Mouse (Mus musculus) heart, embryonic 16.5 days (tissue): ENCODE data around the gene Ptx4. TPM values are rescaled to one million over a fixed set of nuclear protein-coding genes. Genes with fewer than 3 reads are reported as not detected.
"Not testable (repeated sequence)": the region's sequence is repeated elsewhere in the genome, so short reads cannot be mapped to it uniquely, and the experiment has no call there.

Experiments used
- ATAC-seq: fragments of 200-750 bp; cut with Nextera tagmentation; replicated peaks from 2 replicates; pipeline ENCODE4 v1.8.0; 2017; ENCODE audit warnings: moderate number of reproducible peaks; ENCODE audit not compliant: insufficient read depth, low FRiP score; ENCODE audit errors: extremely low read depth
- H3K27ac ChIP-seq: fragments of 300-500 bp; sonication (generic); 2 replicates; pipeline ENCODE4 v1.5.1; 2014; ENCODE audit warnings: mild to moderate bottlenecking, low read length, control low read depth, moderate library complexity
- H3K27me3 ChIP-seq: fragments of 300-500 bp; sonication (generic); 2 replicates; pipeline ENCODE4 v1.6.1; 2014; ENCODE audit warnings: low read length, mixed read lengths; ENCODE audit not compliant: control insufficient read depth, insufficient read depth
- H3K36me3 ChIP-seq: fragments of 300-500 bp; sonication (generic); 2 replicates; pipeline ENCODE4 v1.6.1; 2014; ENCODE audit not compliant: control insufficient read depth, insufficient read depth
- H3K4me1 ChIP-seq: fragments of 300-500 bp; sonication (generic); 2 replicates; pipeline ENCODE4 v1.6.1; 2014; ENCODE audit warnings: low read length, mixed read lengths; ENCODE audit not compliant: control insufficient read depth, insufficient read depth
- H3K4me2 ChIP-seq: fragments of 300-500 bp; sonication (generic); 2 replicates; pipeline ENCODE4 v1.6.1; 2014; ENCODE audit warnings: low read depth, mild to moderate bottlenecking, control low read depth, low read length
- H3K4me3 ChIP-seq: fragments of 300-500 bp; sonication (generic); 2 replicates; pipeline ENCODE4 v1.5.1; 2014; ENCODE audit warnings: mild to moderate bottlenecking, control low read depth, low read length
- H3K9ac ChIP-seq: fragments of 300-500 bp; sonication (generic); 2 replicates; pipeline ENCODE4 v1.6.1; 2014; ENCODE audit warnings: low read length, control low read depth
- H3K9me3 ChIP-seq: fragments of 300-500 bp; sonication (generic); replicated peaks from 2 replicates; pipeline ENCODE4 v1.6.1; 2016; ENCODE audit warnings: low read length; ENCODE audit not compliant: control insufficient read depth
- WGBS: fragments of 180-500 bp; shearing (Covaris S2); extraction: QIAGEN DNeasy Blood & Tissue Kit; methylation state at CpG from one replicate; pipeline ENCODE4 v1.1.7; 2014; 5-methylcytosine and 5-hydroxymethylcytosine counted together
- polyA plus RNA-seq: library from polyadenylated mRNA; unstranded; fragments of >200 nt; fragmentation: Nextera tagmentation; extraction: Ambion mirVana; gene quantifications from 2 replicates; pipeline ENCODE4 v1.2.1, GENCODE M21; 2015

Gene Ptx4
- polyA plus RNA-seq, 1 experiment from 2014 or later, result 0.20 TPM

- H3K4me1 ChIP-seq, H3K9ac ChIP-seq, H3K9me3 ChIP-seq, H3K27ac ChIP-seq, H3K27me3 ChIP-seq, H3K36me3 ChIP-seq, H3K4me3 ChIP-seq, ATAC-seq, H3K4me2 ChIP-seq: not testable (repeated sequence)
- WGBS, result 67% methylated on average over 3 of the region's 3 CpGs
Observed at GRCm38 (mm10) chr17:25125442-25126060, 5.0 kb downstream of the Ptx4 start.

GRCm38 (mm10) chr17:25127079-25127478 lies 6.5 kb downstream of the Ptx4 start:
- H3K27me3 ChIP-seq, result 0 out of 2 replicates have a peak, but pooled peaks cover 2% of the 10 kb centered on the region
- no peaks in the 10 kb centered on the region for H3K9me3 ChIP-seq
- H3K4me2 ChIP-seq, result peak overlapping the region; percentile 15; the same call in 1 of the 2 replicates
- ATAC-seq, result peak; percentile 52; the same call in 1 of the 2 replicates
- H3K4me1 ChIP-seq, result 0 out of 2 replicates have a peak, but pooled peaks cover 7% of the 10 kb centered on the region
- no peaks in the 10 kb centered on the region for H3K36me3 ChIP-seq
- no peak overlapping the region for H3K4me3 ChIP-seq
- H3K9ac ChIP-seq, result peak overlapping the region; percentile 43; the same call in 1 of the 2 replicates
- WGBS, result 17% methylated on average over 8 of the region's 8 CpGs
- H3K27ac ChIP-seq, result no peak overlapping the region

GRCm38 (mm10) chr17:25127681-25128080 lies 7.1 kb downstream of the Ptx4 start:
- WGBS, result 50% methylated on average over 9 of the region's 9 CpGs
- H3K9me3 ChIP-seq, result no peaks in the 10 kb centered on the region
- H3K4me3 ChIP-seq, result no peak overlapping the region

GRCm38 (mm10) chr17:25130060-25130459 lies 9.5 kb downstream of the Ptx4 start:
- H3K27ac ChIP-seq, result no peak overlapping the region

More at GRCm38 (mm10) chr17:25127681-25128080, 7.1 kb downstream of the Ptx4 start:
- Histone ChIP-seq H3K27ac (no peak overlapping the region), H3K27me3 (0 out of 2 replicates have a peak, but pooled peaks cover 2% of the 10 kb centered on the region), H3K36me3 (no peaks in the 10 kb centered on the region), H3K9ac (no peak overlapping the region), H3K4me1 (0 out of 2 replicates have a peak, but pooled peaks cover 7% of the 10 kb centered on the region), H3K4me2 (no peak overlapping the region)
- no peak for ATAC-seq

GRCm38 (mm10) chr17:25133275-25133698 lies 12.7 kb downstream of the Ptx4 start, which contains the start of gene Clcn7:
TSS of gene Clcn7 (plus strand) at chr17:25133391.
- 0% methylated on average over 40 of the region's 40 CpGs for WGBS
- H3K4me1 ChIP-seq, result peaks cover 11% of the 10 kb centered on the region
- peak within 1 kb of the TSS; percentile 91 for H3K9ac ChIP-seq
- peak; percentile 92 for ATAC-seq
- peak within 1 kb of the TSS; percentile 98 for H3K4me3 ChIP-seq
- H3K36me3 ChIP-seq, result no peaks in the 10 kb centered on the region
- no peaks in the 10 kb centered on the region for H3K9me3 ChIP-seq
- no peak within 1 kb of the TSS for H3K27ac ChIP-seq
- H3K27me3 ChIP-seq, result no peaks in the 10 kb centered on the region
- peak within 1 kb of the TSS; percentile 96 for H3K4me2 ChIP-seq

More at GRCm38 (mm10) chr17:25130060-25130459, 9.5 kb downstream of the Ptx4 start:
- H3K4me2 ChIP-seq, result no peak overlapping the region
- H3K36me3 ChIP-seq, result no peaks in the 10 kb centered on the region
- no peak overlapping the region for H3K4me3 ChIP-seq
- H3K9ac ChIP-seq, result no peak overlapping the region
- no peaks in the 10 kb centered on the region for H3K27me3 ChIP-seq
- peaks cover 18% of the 10 kb centered on the region for H3K4me1 ChIP-seq
- WGBS, result 79% methylated on average over 1 of the region's 1 CpGs
- ATAC-seq, result no peak
- H3K9me3 ChIP-seq, result no peaks in the 10 kb centered on the region

GRCm38 (mm10) chr17:25135622-25136021 lies 15.1 kb downstream of the Ptx4 start:
- WGBS, result 88% methylated on average over 6 of the region's 6 CpGs
- ATAC-seq, result no peak

GRCm38 (mm10) chr17:25138803-25139202 lies 18.2 kb downstream of the Ptx4 start:
- Histone ChIP-seq H3K4me1 (peaks cover 7% of the 10 kb centered on the region), H3K4me3 (no peak overlapping the region), H3K36me3 (no peaks in the 10 kb centered on the region), H3K4me2 (no peak overlapping the region), H3K9ac (no peak overlapping the region), H3K9me3 (no peaks in the 10 kb centered on the region), H3K27ac (no peak overlapping the region), H3K27me3 (no peaks in the 10 kb centered on the region)
- WGBS, result 100% methylated on average over 1 of the region's 1 CpGs
- no peak for ATAC-seq

More at GRCm38 (mm10) chr17:25135622-25136021, 15.1 kb downstream of the Ptx4 start:
- no peaks in the 10 kb centered on the region for H3K27me3 ChIP-seq
- peaks cover 11% of the 10 kb centered on the region for H3K4me1 ChIP-seq
- H3K9me3 ChIP-seq, result no peaks in the 10 kb centered on the region
- H3K4me3 ChIP-seq, result no peak overlapping the region
- no peak overlapping the region for H3K9ac ChIP-seq
- no peak overlapping the region for H3K4me2 ChIP-seq
- no peaks in the 10 kb centered on the region for H3K36me3 ChIP-seq
- H3K27ac ChIP-seq, result no peak overlapping the region

- no peaks in the 10 kb centered on the region; the same call in 1 of the 2 replicates for H3K36me3 ChIP-seq
- 68% methylated on average over 4 of the region's 4 CpGs for WGBS
- no peak overlapping the region for H3K4me3 ChIP-seq
- H3K27me3 ChIP-seq, result no peaks in the 10 kb centered on the region
- no peak overlapping the region for H3K27ac ChIP-seq
- H3K4me1 ChIP-seq, result no peaks in the 10 kb centered on the region
- H3K9me3 ChIP-seq, result no peaks in the 10 kb centered on the region
- H3K4me2 ChIP-seq, result no peak overlapping the region
- H3K9ac ChIP-seq, result no peak overlapping the region
- ATAC-seq, result no peak
Observed at GRCm38 (mm10) chr17:25139960-25140359, 19.4 kb downstream of the Ptx4 start.

GRCm38 (mm10) chr17:25162161-25162560 lies 41.6 kb downstream of the Ptx4 start, which contains the start of gene Ccdc154:
TSS of gene Ccdc154 (plus strand) at chr17:25162461.
- Histone ChIP-seq H3K27ac (no peak within 1 kb of the TSS), H3K9me3 (no peaks in the 10 kb centered on the region), H3K27me3 (no peaks in the 10 kb centered on the region), H3K4me2 (no peak within 1 kb of the TSS), H3K4me1 (no peaks in the 10 kb centered on the region), H3K36me3 (0 out of 2 replicates have a peak, but pooled peaks cover 3% of the 10 kb centered on the region), H3K9ac (no peak within 1 kb of the TSS), H3K4me3 (no peak within 1 kb of the TSS)
- WGBS, result 88% methylated on average over 1 of the region's 1 CpGs
- no peak for ATAC-seq
